10 mouse cellular contexts compared by ENCODE assay signal in genomic region chr3:122073595-122073994, GRCm38 (mm10). TPM values are rescaled to one million over a fixed set of nuclear protein-coding genes. Genes with fewer than 3 reads are reported as not detected.
DNase-seq lines count a peak whose midpoint lies in the region; ATAC-seq and TF ChIP-seq lines count a peak whose summit lies in the region.
"Had no signal": no experiment of that assay in that cellular context is flagged by ENCODE, and none has a peak within 500 bp of the region (broad histone marks: within the 10 kb centered on the region; RNA-seq: fewer than 3 reads in every experiment).

No protein-coding gene starts in this region.

- no peaks in the 10 kb centered on the region for H3K9me3 ChIP-seq in hindbrain, embryonic 14.5 days (ENCODE audit: control insufficient read depth, low read length)
- H3K9me3 ChIP-seq in limb, embryonic 14.5 days (ENCODE audit: control insufficient read depth, low read length), result no peaks in the 10 kb centered on the region
- no peaks in the 10 kb centered on the region for H3K9me3 ChIP-seq in forebrain, embryonic 10.5 days

- H3K27ac ChIP-seq in cortical plate, adult 2 months (ENCODE audit: insufficient read depth, low read length), result 0 out of 2 replicates have a peak overlapping the region, but pooled peaks have one; percentile 35
- peak overlapping the region; percentile 66; the same call in 1 of the 2 replicates for H3K27ac ChIP-seq in hindbrain, embryonic 14.5 days
- H3K27ac ChIP-seq in limb, embryonic 14.5 days (replicated peaks; ENCODE audit: low read depth, low read length), result peak overlapping the region; percentile 55
- H3K27ac ChIP-seq in forebrain, embryonic 10.5 days, result no peak overlapping the region

- ATAC-seq in hindbrain, embryonic 14.5 days (ENCODE audit: low FRiP score), result no peak
- ATAC-seq in limb, embryonic 14.5 days (ENCODE audit: low FRiP score, low read depth), result no peak
- ATAC-seq: inflammation-experienced regulatory T-cells, adult 6 months had no signal

- DNase-seq in kidney, adult 18-20 months, result peak; percentile 27
- DNase-seq in kidney, postnatal 10 days, result no peak
- DNase-seq in hindbrain, embryonic 14.5 days (ENCODE audit: low spot score), result no peak
- no peak for DNase-seq in limb, embryonic 14.5 days (ENCODE audit: low spot score)
- no peak for DNase-seq in urinary bladder, postnatal 10 days (ENCODE audit: low spot score)
- no peak for DNase-seq in forebrain, embryonic 10.5 days (ENCODE audit: extremely low spot score, low spot score)
- DNase-seq in left cerebral cortex, adult 8-10 months (ENCODE audit: low spot score in 2 of 2), result no peak
- DNase-seq: thymus, postnatal 14 days had no signal

- TF ChIP-seq CTCF in cortical plate, adult 2 months (IDR thresholded peaks at IDR 0.05; ENCODE audit: extremely low read depth, insufficient read depth, low read length), result no peak

- no peaks in the 10 kb centered on the region for H3K27me3 ChIP-seq in hindbrain, embryonic 14.5 days (ENCODE audit: control insufficient read depth, insufficient read depth, low read length)
- H3K27me3 ChIP-seq in limb, embryonic 14.5 days (ENCODE audit: control insufficient read depth, insufficient read depth, low read length), result no peaks in the 10 kb centered on the region
- peaks cover 60% of the 10 kb centered on the region for H3K27me3 ChIP-seq in forebrain, embryonic 10.5 days (ENCODE audit: poor library complexity, severe bottlenecking)

- H3K4me3 ChIP-seq in cortical plate, adult 2 months (ENCODE audit: insufficient read depth, low read length), result no peak overlapping the region
- no peak overlapping the region for H3K4me3 ChIP-seq in hindbrain, embryonic 14.5 days (replicated peaks; ENCODE audit: low read length)
- H3K4me3 ChIP-seq in limb, embryonic 14.5 days (replicated peaks; ENCODE audit: low read length), result no peak overlapping the region
- no peak overlapping the region for H3K4me3 ChIP-seq in forebrain, embryonic 10.5 days

- no peak for TF ChIP-seq POLR2A in cortical plate, adult 2 months (IDR thresholded peaks at IDR 0.05; ENCODE audit: extremely low read depth, insufficient read depth, low read length)
- TF ChIP-seq POLR2A in limb, embryonic 14.5 days (IDR thresholded peaks at IDR 0.05; ENCODE audit: borderline replicate concordance, extremely low read depth, insufficient read depth, insufficient read length), result no peak

- H3K9ac ChIP-seq in hindbrain, embryonic 14.5 days, result no peak overlapping the region
- H3K9ac ChIP-seq in limb, embryonic 14.5 days (ENCODE audit: low read depth, low read length, severe bottlenecking), result no peak overlapping the region

- no peak overlapping the region for H3K4me2 ChIP-seq in hindbrain, embryonic 14.5 days (replicated peaks)
- H3K4me2 ChIP-seq in limb, embryonic 14.5 days (replicated peaks; ENCODE audit: low read depth, low read length, severe bottlenecking), result no peak overlapping the region

- peaks cover 6% of the 10 kb centered on the region; the same call in 1 of the 2 replicates for H3K4me1 ChIP-seq in cortical plate, adult 2 months (ENCODE audit: control insufficient read depth, insufficient read depth, low read length)
- H3K4me1 ChIP-seq in hindbrain, embryonic 14.5 days (replicated peaks; ENCODE audit: control insufficient read depth, insufficient read depth, low read length), result peaks cover 5% of the 10 kb centered on the region; the same call in 1 of the 2 replicates
- peaks cover 27% of the 10 kb centered on the region for H3K4me1 ChIP-seq in limb, embryonic 14.5 days (ENCODE audit: control insufficient read depth, insufficient read depth, low read length)
- peaks cover 41% of the 10 kb centered on the region for H3K4me1 ChIP-seq in forebrain, embryonic 10.5 days

- WGBS in hindbrain, embryonic 14.5 days, result 68% methylated on average over 5 of the region's 5 CpGs
- 55% methylated on average over 5 of the region's 5 CpGs for WGBS in limb, embryonic 14.5 days
- 68% methylated on average over 5 of the region's 5 CpGs for WGBS in forebrain, embryonic 10.5 days

- H3K36me3 ChIP-seq in hindbrain, embryonic 14.5 days (replicated peaks; ENCODE audit: control insufficient read depth, insufficient read depth), result no peaks in the 10 kb centered on the region
- H3K36me3 ChIP-seq in limb, embryonic 14.5 days (ENCODE audit: control insufficient read depth, insufficient read depth, low read length), result no peaks in the 10 kb centered on the region
- no peaks in the 10 kb centered on the region for H3K36me3 ChIP-seq in forebrain, embryonic 10.5 days (replicated peaks)

RNA-seq across cellular contexts. Expression of gene Abca4, which starts 29.4 kb away (rescaled TPM):
- 3.6 and 3.7 TPM in 2 replicates for polyA plus RNA-seq in cortical plate, adult 2 months (2012; rRNA removed)
- 4.1 and 5.1 TPM in 2 replicates for polyA plus RNA-seq in hindbrain, embryonic 14.5 days (2014; fragmentation: Nextera tagmentation; extraction: Ambion mirVana)
- 2.2 and 2.6 TPM in 2 replicates for polyA plus RNA-seq in limb, embryonic 14.5 days (2012; rRNA removed)
- polyA plus RNA-seq in limb, embryonic 14.5 days (2014; fragmentation: Nextera tagmentation; extraction: Ambion mirVana), result 1.0 and 1.5 TPM in 2 replicates
- polyA plus RNA-seq in forebrain, embryonic 10.5 days (2016; fragmentation: Nextera tagmentation; extraction: Ambion mirVana), result 1.7 and 2.1 TPM in 2 replicates
- 1 to 10 TPM; 3.1 to 3.3 (median 3.2) TPM for total RNA-seq in left cerebral cortex, adult 8-10 months (2022)
- polyA plus RNA-seq: inflammation-experienced regulatory T-cells, adult 6 months had no signal
